Mouse (Mus musculus): ENCODE data around the gene Fbxw21. TPM values are rescaled to one million over a fixed set of nuclear protein-coding genes. Genes with fewer than 3 reads are reported as not detected.

Fbxw21 gene
- total and polyA plus RNA-seq, 2 experiments from 2014 or later, result not detected

DNA sequence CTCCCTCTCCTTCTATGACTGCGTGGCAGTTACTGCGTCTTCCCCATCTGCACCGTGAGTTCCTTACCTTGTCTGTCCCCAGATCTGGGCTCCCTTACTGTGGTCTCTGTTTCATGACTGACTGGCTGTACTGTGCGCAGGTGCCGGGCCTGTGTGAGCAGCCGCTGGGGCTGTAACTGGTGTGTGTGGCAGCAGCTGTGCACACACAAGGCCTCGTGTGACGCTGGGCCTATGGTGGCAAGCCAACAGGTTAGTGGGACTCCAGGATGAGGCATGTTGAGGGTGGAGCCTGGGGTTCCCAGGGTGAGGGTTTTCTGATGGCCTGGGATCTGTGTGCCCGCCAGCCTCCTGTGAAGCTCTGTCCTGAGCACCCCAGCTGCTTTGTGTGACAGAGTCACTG lies 57.8 kb downstream of the Fbxw21 start:
- no peaks in the 10 kb centered on the region for H3K9me3 ChIP-seq (replicated peaks; ENCODE audit: control insufficient read depth, low read length)
- no peaks in the 10 kb centered on the region for H3K27me3 ChIP-seq (ENCODE audit: control insufficient read depth, insufficient read depth, low read length)
- no peak overlapping the region for H3K9ac ChIP-seq (replicated peaks; ENCODE audit: low read depth, low read length)
- no peak overlapping the region for H3K4me2 ChIP-seq (ENCODE audit: low read depth, low read length)
- ATAC-seq (ENCODE audit: insufficient read depth, low read depth) (no peak), DNase-seq (ENCODE audit: low spot score) (no peak)
- H3K4me1 ChIP-seq (ENCODE audit: control insufficient read depth, insufficient read depth), result peaks cover 14% of the 10 kb centered on the region; the same call in 1 of the 2 replicates
- H3K4me3 ChIP-seq (ENCODE audit: low read depth, low read length), result no peak overlapping the region
- TF ChIP-seq EP300 (IDR thresholded peaks at IDR 0.05; ENCODE audit: low read depth) (no peak), CTCF (IDR thresholded peaks at IDR 0.05; ENCODE audit: low read depth) (no peak)
- 89% methylated on average over 9 of the region's 9 CpGs for WGBS
- H3K36me3 ChIP-seq (replicated peaks; ENCODE audit: control insufficient read depth, insufficient read depth, low read length), result peaks cover 55% of the 10 kb centered on the region
- H3K27ac ChIP-seq (ENCODE audit: low read depth), result no peak overlapping the region

- no peak overlapping the region for H3K27ac ChIP-seq (ENCODE audit: low read depth)
- peaks cover 21% of the 10 kb centered on the region for H3K4me1 ChIP-seq (ENCODE audit: control insufficient read depth, insufficient read depth)
- H3K4me3 ChIP-seq (ENCODE audit: low read depth, low read length), result no peak overlapping the region
- no peaks in the 10 kb centered on the region for H3K9me3 ChIP-seq (replicated peaks; ENCODE audit: control insufficient read depth, low read length)
- WGBS, result 37% methylated on average over 7 of the region's 7 CpGs
- no peak overlapping the region for H3K9ac ChIP-seq (replicated peaks; ENCODE audit: low read depth, low read length)
- TF ChIP-seq EP300 (IDR thresholded peaks at IDR 0.05; ENCODE audit: low read depth), result no peak
- no peak for TF ChIP-seq CTCF (IDR thresholded peaks at IDR 0.05; ENCODE audit: low read depth)
- no peak for DNase-seq (ENCODE audit: low spot score)
- ATAC-seq (ENCODE audit: insufficient read depth, low read depth), result no peak
- H3K4me2 ChIP-seq (ENCODE audit: low read depth, low read length), result no peak overlapping the region
- H3K27me3 ChIP-seq (ENCODE audit: control insufficient read depth, insufficient read depth, low read length), result no peaks in the 10 kb centered on the region
- peaks cover 47% of the 10 kb centered on the region for H3K36me3 ChIP-seq (replicated peaks; ENCODE audit: control insufficient read depth, insufficient read depth, low read length)
Observed at GRCm38 (mm10) chr9:109103250-109103649, 58.6 kb downstream of the Fbxw21 start.

DNA sequence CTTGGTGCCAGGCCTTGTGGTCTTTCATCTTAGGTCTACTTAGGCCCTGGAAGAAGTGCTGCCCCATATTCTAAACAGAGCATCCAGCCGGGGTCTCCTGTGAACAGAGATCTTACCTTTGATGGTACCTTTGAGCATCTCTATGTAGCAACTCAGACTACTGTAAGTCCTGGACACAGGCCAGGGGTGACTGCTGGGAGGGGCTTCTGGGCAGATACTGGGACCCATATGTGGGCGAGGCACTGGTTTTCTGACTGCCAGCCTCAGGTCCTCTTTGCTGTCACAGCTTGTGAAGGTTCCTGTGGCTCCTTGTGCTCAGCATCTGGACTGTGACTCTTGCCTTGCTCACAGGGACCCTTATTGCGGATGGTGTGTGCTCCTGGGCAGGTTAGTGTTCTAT lies 59.3 kb downstream of the Fbxw21 start:
- Histone ChIP-seq H3K4me3 (ENCODE audit: low read depth, low read length) (no peak overlapping the region), H3K9me3 (replicated peaks; ENCODE audit: control insufficient read depth, low read length) (no peaks in the 10 kb centered on the region), H3K4me2 (ENCODE audit: low read depth, low read length) (no peak overlapping the region), H3K36me3 (replicated peaks; ENCODE audit: control insufficient read depth, insufficient read depth, low read length) (peaks cover 39% of the 10 kb centered on the region), H3K27ac (ENCODE audit: low read depth) (no peak overlapping the region), H3K9ac (replicated peaks; ENCODE audit: low read depth, low read length) (no peak overlapping the region; the same call in 1 of the 2 replicates), H3K4me1 (ENCODE audit: control insufficient read depth, insufficient read depth) (peaks cover 28% of the 10 kb centered on the region), H3K27me3 (ENCODE audit: control insufficient read depth, insufficient read depth, low read length) (no peaks in the 10 kb centered on the region)
- ATAC-seq (ENCODE audit: insufficient read depth, low read depth) (no peak), DNase-seq (ENCODE audit: low spot score) (no peak)
- TF ChIP-seq EP300 (IDR thresholded peaks at IDR 0.05; ENCODE audit: low read depth), result no peak
- TF ChIP-seq CTCF (IDR thresholded peaks at IDR 0.05; ENCODE audit: low read depth), result no peak
- 78% methylated on average over 3 of the region's 3 CpGs for WGBS

DNA sequence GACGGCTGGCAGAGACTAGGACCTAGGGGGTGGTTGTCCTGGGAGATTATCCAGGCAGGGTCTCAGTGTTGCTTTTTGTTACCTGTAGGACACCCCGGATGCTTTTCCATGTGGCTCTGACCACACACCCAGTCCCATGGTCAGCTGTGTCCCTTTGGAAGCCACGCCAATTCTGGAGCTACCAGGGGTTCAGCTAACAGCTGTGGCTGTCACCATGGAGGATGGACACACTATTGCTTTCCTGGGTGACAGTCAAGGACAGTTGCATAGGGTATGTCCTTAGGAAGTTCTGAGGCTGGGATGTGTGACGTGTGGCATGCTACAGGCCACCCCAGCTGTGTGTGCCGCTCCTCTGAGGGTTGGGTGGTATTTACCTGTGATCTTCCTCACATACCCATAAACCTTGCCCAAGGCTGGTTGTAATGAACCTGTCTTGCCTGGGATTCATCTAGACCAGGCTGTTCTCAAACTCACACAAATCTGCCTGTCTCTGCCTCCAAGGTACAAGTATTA lies 59.9 kb downstream of the Fbxw21 start:
- H3K4me3 ChIP-seq (ENCODE audit: low read depth, low read length), result no peak overlapping the region
- no peak for DNase-seq (ENCODE audit: low spot score)
- peaks cover 34% of the 10 kb centered on the region for H3K36me3 ChIP-seq (replicated peaks; ENCODE audit: control insufficient read depth, insufficient read depth, low read length)
- no peaks in the 10 kb centered on the region for H3K9me3 ChIP-seq (replicated peaks; ENCODE audit: control insufficient read depth, low read length)
- no peak overlapping the region for H3K27ac ChIP-seq (ENCODE audit: low read depth)
- no peak overlapping the region for H3K4me2 ChIP-seq (ENCODE audit: low read depth, low read length)
- TF ChIP-seq CTCF (IDR thresholded peaks at IDR 0.05; ENCODE audit: low read depth), result no peak
- TF ChIP-seq EP300 (IDR thresholded peaks at IDR 0.05; ENCODE audit: low read depth), result no peak
- H3K4me1 ChIP-seq (ENCODE audit: control insufficient read depth, insufficient read depth), result peaks cover 33% of the 10 kb centered on the region
- H3K27me3 ChIP-seq (ENCODE audit: control insufficient read depth, insufficient read depth, low read length), result no peaks in the 10 kb centered on the region
- H3K9ac ChIP-seq (replicated peaks; ENCODE audit: low read depth, low read length), result no peak overlapping the region; the same call in 1 of the 2 replicates
- 92% methylated on average over 5 of the region's 5 CpGs for WGBS
- no peak for ATAC-seq (ENCODE audit: insufficient read depth, low read depth)

DNA sequence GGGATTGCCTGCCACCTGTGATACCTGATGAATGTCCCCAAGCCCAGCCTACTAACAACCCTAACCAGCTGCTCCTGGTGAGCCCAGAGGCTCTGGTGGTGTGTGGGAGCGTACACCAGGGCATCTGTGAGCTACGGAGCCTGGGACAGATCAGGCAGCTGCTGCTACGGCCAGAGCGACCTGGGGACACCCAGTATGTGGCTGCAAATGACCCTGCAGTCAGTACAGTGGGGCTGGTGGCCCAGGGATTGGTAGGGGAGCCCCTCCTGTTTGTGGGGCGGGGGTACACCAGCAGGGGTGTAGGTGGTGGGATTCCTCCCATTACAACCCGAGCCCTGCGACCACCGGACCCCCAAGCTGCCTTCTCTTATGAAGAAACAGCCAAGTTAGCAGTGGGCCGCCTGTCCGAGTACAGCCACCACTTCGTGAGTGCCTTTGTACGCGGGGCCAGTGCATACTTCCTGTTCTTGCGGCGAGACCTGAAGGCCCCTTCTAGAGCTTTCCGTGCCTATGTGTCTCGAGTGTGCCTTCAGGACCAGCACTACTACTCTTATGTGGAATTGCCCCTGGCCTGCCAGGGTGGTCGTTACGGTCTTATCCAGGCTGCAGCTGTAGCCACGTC lies 61.4 kb downstream of the Fbxw21 start:
- ATAC-seq (ENCODE audit: insufficient read depth, low read depth), result no peak
- Histone ChIP-seq H3K4me3 (ENCODE audit: low read depth, low read length) (no peak overlapping the region), H3K36me3 (replicated peaks; ENCODE audit: control insufficient read depth, insufficient read depth, low read length) (peaks cover 18% of the 10 kb centered on the region), H3K4me2 (ENCODE audit: low read depth, low read length) (no peak overlapping the region), H3K9ac (replicated peaks; ENCODE audit: low read depth, low read length) (no peak overlapping the region), H3K9me3 (replicated peaks; ENCODE audit: control insufficient read depth, low read length) (no peaks in the 10 kb centered on the region), H3K27ac (ENCODE audit: low read depth) (no peak overlapping the region), H3K27me3 (ENCODE audit: control insufficient read depth, insufficient read depth, low read length) (no peaks in the 10 kb centered on the region), H3K4me1 (ENCODE audit: control insufficient read depth, insufficient read depth) (peaks cover 45% of the 10 kb centered on the region)
- DNase-seq (ENCODE audit: low spot score), result no peak
- TF ChIP-seq CTCF (IDR thresholded peaks at IDR 0.05; ENCODE audit: low read depth), result no peak
- TF ChIP-seq EP300 (IDR thresholded peaks at IDR 0.05; ENCODE audit: low read depth), result no peak
- WGBS, result 80% methylated on average over 20 of the region's 20 CpGs

Data from heart, postnatal 0 days (tissue).